Mouse (Mus musculus) gonadal fat pad, adult 2 months (tissue): ENCODE results near the gene Foxd1. TPM values are rescaled to one million over a fixed set of nuclear protein-coding genes. Genes with fewer than 3 reads are reported as not detected.

Source experiments
- DNase-seq: peaks from one replicate; pipeline ENCODE4 v3.0.0-alpha.2; 2012; ENCODE audit warnings: low read depth
- polyA plus RNA-seq: library from polyadenylated mRNA; depleted of rRNA; stranded (reverse); fragments of >200 nt; gene quantifications from 2 replicates; pipeline ENCODE4 v1.2.3, GENCODE M21; 2012; rRNA removed

Gene Foxd1
- 0.03 TPM in 1 of 2 replicates, not detected in the other for polyA plus RNA-seq

GRCm38 (mm10) chr13:98354090-98354801 is at the start of gene Foxd1:
Gene Foxd1, plus strand, starts transcription at chr13:98354242.
- no peak for DNase-seq

DNA sequence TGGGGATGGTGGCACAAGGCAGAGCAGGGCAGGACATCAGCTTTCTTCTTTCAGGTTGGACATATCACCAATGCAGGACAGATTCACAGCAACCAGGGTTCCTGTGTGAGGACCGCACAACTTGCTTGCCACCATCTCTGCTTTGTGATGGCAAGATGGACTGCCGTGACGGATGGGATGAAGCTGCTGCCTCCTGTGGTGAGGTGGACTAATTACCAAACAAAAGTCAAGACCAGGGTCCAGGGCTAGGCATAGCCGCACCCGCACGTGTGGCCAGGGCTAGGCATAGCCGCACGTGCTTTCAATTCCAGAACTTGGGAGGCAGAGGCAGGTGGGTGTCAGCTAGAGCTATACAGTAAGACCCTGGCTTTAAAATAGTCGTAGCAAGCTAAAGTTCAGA is 48.8 kb upstream of the Foxd1 start:
- DNase-seq = no peak

DNA sequence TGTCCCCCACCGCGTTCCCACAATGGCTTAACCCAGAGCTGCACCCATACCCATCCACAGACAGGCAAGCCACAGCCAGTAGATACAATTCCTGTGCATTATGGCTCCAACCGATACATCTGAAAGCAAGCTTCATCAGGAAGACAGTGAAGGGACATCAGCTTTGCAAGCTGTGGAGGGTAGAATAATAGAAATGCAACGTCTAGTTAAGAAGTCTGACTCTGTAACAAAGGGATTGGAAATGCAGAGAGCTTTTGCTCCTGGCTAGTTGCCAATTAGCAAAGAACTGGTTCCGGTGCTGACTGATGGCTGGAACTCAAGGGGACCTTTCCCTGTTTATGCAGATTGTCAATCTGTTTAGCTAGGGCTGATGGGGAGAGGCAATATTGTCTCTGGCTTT is 47.6 kb upstream of the Foxd1 start:
- DNase-seq = no peak

GRCm38 (mm10) chr13:98306852-98307475 is 47.1 kb upstream of the Foxd1 start:
- no peak for DNase-seq

DNA sequence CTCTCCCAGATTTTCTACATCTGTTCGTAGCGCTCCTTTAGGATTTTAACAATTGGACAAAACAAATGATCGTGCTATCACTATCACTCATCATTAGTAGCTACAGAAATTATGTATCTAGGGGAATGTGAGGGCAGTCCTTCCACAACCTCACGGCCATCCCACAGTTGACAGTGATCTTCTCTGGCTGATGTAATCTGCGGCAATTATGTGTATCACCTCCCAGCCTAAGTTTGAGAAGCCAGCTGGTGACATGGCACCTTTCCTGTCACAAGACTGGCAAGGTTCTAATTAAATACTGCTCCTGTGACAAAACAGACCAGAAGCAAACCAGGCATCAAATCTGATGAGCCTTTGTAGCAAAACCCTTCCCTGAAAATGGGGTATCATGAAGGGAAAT is 46.0 kb upstream of the Foxd1 start:
- no peak for DNase-seq

- no peak for DNase-seq
Observed at GRCm38 (mm10) chr13:98308724-98309123, 45.3 kb upstream of the Foxd1 start.

GRCm38 (mm10) chr13:98311597-98311996 is 42.4 kb upstream of the Foxd1 start:
- DNase-seq = no peak

DNA sequence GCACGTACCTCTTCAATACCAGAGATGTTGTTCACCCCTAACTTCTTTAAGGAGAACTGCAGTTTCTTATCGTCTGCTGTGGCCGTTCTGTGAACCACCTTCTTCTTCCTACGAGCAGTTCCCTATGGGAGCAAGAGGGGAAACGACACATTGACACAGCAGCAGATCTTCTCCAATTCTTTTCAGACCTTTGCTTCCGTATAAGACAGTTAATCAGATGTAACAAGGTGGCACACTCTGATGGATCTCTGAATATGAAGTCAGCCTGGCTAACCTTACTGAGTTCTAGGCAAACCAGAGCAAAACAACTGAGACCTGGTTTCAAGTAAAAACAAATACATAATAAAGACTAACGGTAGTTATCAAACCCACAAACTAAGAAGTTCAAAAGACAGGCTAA is 40.4 kb upstream of the Foxd1 start:
- DNase-seq = no peak

DNA sequence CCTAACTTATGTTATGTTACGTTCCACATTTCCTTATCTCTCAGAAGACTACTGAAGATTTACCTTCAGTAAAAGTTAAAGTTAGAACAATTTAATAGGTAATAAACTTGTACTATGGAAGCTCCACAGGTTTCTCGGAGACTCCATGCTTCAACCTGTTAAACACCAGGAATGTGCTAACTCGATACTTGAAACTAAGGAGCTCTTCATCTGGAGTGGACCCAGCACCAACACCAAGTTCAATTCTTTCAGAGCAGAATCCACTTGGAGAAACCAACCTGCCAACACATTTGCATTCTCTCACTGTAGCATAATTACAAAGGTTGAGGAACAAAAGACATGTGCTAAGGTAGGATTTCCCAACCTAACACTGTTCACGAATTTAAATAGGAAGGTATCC is 38.9 kb upstream of the Foxd1 start:
- DNase-seq = no peak

- DNase-seq = no peak
Observed at GRCm38 (mm10) chr13:98316140-98316479, 37.9 kb upstream of the Foxd1 start.

DNA sequence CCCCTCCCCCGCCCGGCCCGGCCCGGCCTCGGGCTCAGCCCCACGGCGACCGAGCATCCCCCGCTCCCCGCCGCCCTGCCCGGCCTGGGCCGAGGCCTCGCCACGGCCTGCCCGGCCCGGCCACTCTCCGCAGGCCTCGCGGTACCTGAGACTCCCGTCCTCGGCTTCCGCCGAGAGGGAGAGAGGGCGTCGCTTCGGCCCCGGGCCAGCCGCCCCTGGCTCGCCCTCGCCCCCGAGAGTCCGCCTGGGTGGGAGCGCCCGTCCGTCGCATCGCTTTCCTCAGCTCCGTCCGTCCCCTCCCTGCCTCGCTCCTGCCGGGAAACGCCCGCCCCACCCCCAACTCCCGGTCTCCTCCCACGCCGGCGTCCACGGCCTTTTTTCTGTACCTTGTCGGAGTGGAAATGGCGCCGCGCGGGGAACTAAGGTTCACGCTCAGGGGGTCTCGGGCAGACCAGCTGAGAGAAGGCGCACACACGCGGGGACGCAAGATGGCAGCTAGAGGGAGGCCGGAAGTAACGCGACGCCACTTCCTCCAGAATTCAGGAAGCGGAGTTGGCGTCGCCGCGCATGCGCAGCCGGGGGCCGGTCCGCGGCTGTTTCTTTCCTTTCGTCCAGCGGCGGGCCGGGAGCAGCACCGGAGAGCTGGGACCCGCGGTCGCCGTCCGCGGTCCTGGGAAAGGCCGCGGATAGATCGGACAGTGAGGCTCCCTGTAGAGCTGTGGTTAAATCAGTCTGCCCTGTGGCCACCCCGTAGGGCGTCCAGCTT is 37.4 kb upstream of the Foxd1 start, which contains the start of gene Btf3:
Btf3 (minus strand) TSS at position 527 of the 766 bp plus-strand sequence.
- peak; percentile 28 for DNase-seq

GRCm38 (mm10) chr13:98317246-98317677 is 36.8 kb upstream of the Foxd1 start:
- no peak for DNase-seq

- no peak for DNase-seq
Observed at GRCm38 (mm10) chr13:98317911-98318310, 36.1 kb upstream of the Foxd1 start.

DNA sequence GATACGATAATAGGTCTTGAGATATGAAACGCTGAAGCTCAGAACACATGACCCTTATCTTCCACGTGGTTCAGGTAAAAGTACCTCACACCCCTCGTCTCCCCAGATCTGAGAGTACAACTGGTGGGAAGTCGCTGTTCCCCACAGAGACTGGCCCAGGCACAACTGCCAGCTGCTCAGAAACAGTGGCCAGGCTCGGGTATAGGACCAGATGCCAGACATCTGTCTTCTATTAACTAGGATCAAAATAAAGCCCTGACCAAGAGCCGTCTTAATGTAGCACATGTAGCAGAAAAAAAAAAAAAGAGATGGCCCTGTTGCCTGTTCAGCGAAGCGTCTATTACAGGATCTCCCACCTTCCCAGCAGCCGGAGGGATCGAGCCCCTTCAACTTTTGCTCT is 29.0 kb upstream of the Foxd1 start:
- DNase-seq = no peak

DNA sequence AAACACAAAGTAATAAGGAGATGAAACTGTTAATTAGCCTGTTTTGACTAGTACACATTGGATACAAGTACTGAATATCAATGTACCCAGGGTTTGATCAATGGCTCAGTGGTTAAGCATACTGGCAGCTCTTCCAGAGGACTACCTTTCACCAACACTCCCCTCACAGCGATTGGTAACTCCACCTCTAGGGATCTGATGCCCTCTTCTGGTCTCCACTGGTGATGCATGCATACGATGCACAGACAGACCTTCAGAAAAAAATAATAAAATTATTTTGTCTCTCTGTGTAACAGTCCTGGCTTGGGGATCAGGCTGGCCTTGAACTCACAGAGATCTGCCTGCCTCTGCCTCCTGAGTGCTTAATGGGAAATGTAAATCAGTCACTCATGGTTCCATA is 21.9 kb upstream of the Foxd1 start:
- no peak for DNase-seq

DNA sequence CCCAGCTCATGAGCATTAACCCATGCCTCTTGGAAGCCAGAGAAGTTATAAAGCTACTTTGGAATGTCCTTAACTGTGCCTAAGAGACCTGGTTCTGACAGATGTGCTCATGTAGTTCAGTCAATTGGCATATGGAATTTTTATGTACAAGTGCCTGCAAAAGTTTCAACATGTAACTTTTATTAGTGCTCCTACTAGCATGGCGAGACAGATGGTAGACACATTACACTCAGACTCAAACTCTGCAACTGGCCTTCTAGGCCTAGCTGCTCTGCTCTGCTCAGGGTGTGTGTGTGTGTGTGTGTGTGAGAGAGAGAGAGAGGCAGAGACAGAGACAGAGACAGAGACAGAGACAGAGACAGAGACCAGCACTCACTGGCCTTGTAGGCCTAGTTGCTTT is 17.8 kb upstream of the Foxd1 start:
- no peak for DNase-seq

DNA sequence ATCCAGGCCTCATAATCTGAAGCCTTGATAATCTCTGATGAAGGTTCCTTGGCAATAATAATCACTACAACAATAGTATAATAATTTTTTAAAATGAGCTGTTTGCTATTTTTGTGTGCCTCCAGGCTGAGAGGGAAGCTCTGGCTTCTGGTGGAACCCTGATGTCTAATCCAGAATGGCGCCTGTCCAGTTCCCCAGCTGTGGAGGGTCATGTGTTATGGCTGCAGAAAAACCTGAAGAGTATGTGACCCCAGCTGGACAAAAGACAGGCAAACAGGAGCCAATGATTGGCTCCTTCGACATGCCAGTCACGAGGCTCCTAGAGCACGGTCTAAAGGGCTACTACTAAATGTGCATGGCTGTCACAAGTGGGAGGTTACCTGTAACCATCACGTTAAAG is 13.5 kb upstream of the Foxd1 start:
- no peak for DNase-seq

GRCm38 (mm10) chr13:98349491-98349890 is 4.6 kb upstream of the Foxd1 start:
- DNase-seq = no peak

GRCm38 (mm10) chr13:98351527-98351926 is 2.5 kb upstream of the Foxd1 start:
- DNase-seq = no peak

GRCm38 (mm10) chr13:98352381-98352975 is 1.6 kb upstream of the Foxd1 start:
- no peak for DNase-seq

GRCm38 (mm10) chr13:98353709-98354089 is 343 bp upstream of the Foxd1 start:
- DNase-seq = no peak

DNA sequence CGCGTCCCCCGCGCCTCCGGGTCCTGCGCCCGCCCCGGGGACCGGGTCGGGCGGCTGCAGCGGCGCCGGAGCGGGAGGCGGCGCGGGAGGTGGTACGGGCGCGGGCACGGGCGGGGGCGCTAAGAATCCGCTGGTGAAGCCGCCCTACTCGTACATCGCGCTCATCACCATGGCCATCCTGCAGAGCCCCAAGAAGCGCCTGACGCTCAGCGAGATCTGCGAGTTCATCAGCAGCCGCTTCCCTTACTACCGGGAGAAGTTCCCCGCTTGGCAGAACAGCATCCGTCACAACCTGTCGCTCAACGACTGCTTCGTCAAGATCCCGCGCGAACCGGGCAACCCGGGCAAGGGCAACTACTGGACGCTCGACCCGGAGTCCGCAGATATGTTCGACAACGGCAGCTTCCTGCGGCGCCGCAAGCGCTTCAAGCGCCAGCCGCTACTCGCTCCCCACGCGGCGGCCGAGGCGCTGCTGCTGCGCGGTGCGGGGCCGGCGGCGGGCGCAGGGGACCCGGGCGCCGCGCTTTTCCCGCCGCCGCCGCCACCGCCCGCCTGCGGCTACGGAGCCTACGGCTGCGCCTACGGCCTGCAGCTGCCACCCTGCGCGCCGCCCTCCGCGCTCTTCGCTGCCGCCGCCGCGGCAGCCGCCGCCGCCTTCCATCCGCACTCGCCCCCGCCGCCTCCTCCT is 973 bp downstream of the Foxd1 start:
- DNase-seq = no peak
